Mouse (Mus musculus) heart, postnatal 14 days (tissue): ENCODE measurements around the gene Tpte. TPM values are rescaled to one million over a fixed set of nuclear protein-coding genes. Genes with fewer than 3 reads are reported as not detected.

Experiments
- DNase-seq, 2 experiments: peaks; one replicate each; pipeline ENCODE4 v3.0.0; 2021 to 2022
- intact Hi-C: fragments of 180-260 bp; cut with DNase I; formaldehyde crosslinking; loops from one replicate; pipeline ENCODE4 v1.15.1; 2025
- total RNA-seq, 2 experiments: library from RNA; stranded (reverse); gene quantifications; 2 replicates each; pipeline ENCODE4 v1.2.3; 2021

Gene Tpte
- total RNA-seq, 2 experiments from 2014 or later: not detected

GRCm38 (mm10) chr8:22359882-22360281 is 76.6 kb downstream of the Tpte start:
- intact Hi-C loops: no loop called here
- no peak for DNase-seq

GRCm38 (mm10) chr8:22376311-22376710 is 93.1 kb downstream of the Tpte start:
- DNase-seq: no peak
- intact Hi-C loops: loop anchor here (5.0 kb wide), 1 partner anchor 384 kb away; no protein-coding TSS in a partner anchor

- DNase-seq: peak; percentile 65 to 68
- intact Hi-C loops: loop anchor here (1.0 to 5.0 kb wide), 2 partner anchors 185 to 385 kb away; partner anchors contain the start of gene Vps36
These were observed 93.7 kb downstream of the Tpte start for GRCm38 (mm10) chr8:22376903-22377302.

- DNase-seq: no peak
- intact Hi-C loops: loop anchor here (10.0 kb wide), 1 partner anchor 316 kb away; the partner anchor contains the start of genes Alg11 and Atp7b
These were observed 97.7 kb downstream of the Tpte start for GRCm38 (mm10) chr8:22380934-22381333.

GRCm38 (mm10) chr8:22382824-22383595 is 99.8 kb downstream of the Tpte start:
- intact Hi-C loops: loop anchor here (10.0 kb wide), 1 partner anchor 318 kb away; the partner anchor contains the start of genes Alg11 and Atp7b
- no peak for DNase-seq

- no peak for DNase-seq
- intact Hi-C loops: loop anchor here (10.0 kb wide), 1 partner anchor 320 kb away; the partner anchor contains the start of genes Alg11 and Atp7b
These were observed 101.9 kb downstream of the Tpte start for GRCm38 (mm10) chr8:22385158-22385557.

GRCm38 (mm10) chr8:22389874-22390273 is 106.6 kb downstream of the Tpte start:
- intact Hi-C loops: loop anchor here (10.0 kb wide), 1 partner anchor 325 kb away; the partner anchor contains the start of genes Alg11 and Atp7b
- DNase-seq: no peak

- intact Hi-C loops: no loop called here
- DNase-seq: no peak
These were observed 107.7 kb downstream of the Tpte start for GRCm38 (mm10) chr8:22390766-22391463.

- intact Hi-C loops: no loop called here
- DNase-seq: no peak
These were observed 111.2 kb downstream of the Tpte start for GRCm38 (mm10) chr8:22394471-22394870.

GRCm38 (mm10) chr8:22395256-22395655 is 112.0 kb downstream of the Tpte start:
- no peak for DNase-seq
- intact Hi-C loops: no loop called here

- intact Hi-C loops: no loop called here
These were observed 114.5 kb downstream of the Tpte start for GRCm38 (mm10) chr8:22397811-22398141.

GRCm38 (mm10) chr8:22398142-22398951 is 115.1 kb downstream of the Tpte start, which contains the start of gene Slc25a15:
Gene Slc25a15, minus strand, starts transcription at chr8:22398597.
- peak; percentile 92 to 94 for DNase-seq
- intact Hi-C loops: no loop called here

More at GRCm38 (mm10) chr8:22397811-22398141, 114.5 kb downstream of the Tpte start:
- DNase-seq: no peak

- no peak for DNase-seq
These were observed 116.1 kb downstream of the Tpte start for GRCm38 (mm10) chr8:22399285-22399880.

GRCm38 (mm10) chr8:22400593-22400992 is 117.4 kb downstream of the Tpte start:
- no peak for DNase-seq
- intact Hi-C loops: no loop called here

More at GRCm38 (mm10) chr8:22399285-22399880, 116.1 kb downstream of the Tpte start:
- intact Hi-C loops: no loop called here

- no peak for DNase-seq
- intact Hi-C loops: no loop called here
These were observed 120.0 kb downstream of the Tpte start for GRCm38 (mm10) chr8:22403235-22403634.

- DNase-seq: no peak
- intact Hi-C loops: no loop called here
These were observed 122.5 kb downstream of the Tpte start for GRCm38 (mm10) chr8:22405733-22406132.

GRCm38 (mm10) chr8:22410688-22411281 is 127.5 kb downstream of the Tpte start:
- DNase-seq: no peak
- intact Hi-C loops: no loop called here

- intact Hi-C loops: no loop called here
- peak; percentile 80 to 87 for DNase-seq
These were observed 128.1 kb downstream of the Tpte start, which contains the start of gene Mrps31 for GRCm38 (mm10) chr8:22411282-22411702. Gene Mrps31, plus strand, starts transcription at chr8:22411361.

- no peak for DNase-seq
- intact Hi-C loops: no loop called here
These were observed 128.7 kb downstream of the Tpte start for GRCm38 (mm10) chr8:22411971-22412370.
